Mouse (Mus musculus) naive thymus-derived CD4-positive, alpha-beta T cell, adult 2 months (primary cell): ENCODE measurements around the gene Nmt1.

Source experiments
- DNase-seq: peaks from one replicate; pipeline ENCODE4 v3.0.0-alpha.2; 2011; ENCODE audit warnings: low read depth

Gene Nmt1

GRCm38 (mm10) chr11:103043982-103044381 is 16.0 kb downstream of the Nmt1 start:
- no peak for DNase-seq

GRCm38 (mm10) chr11:103046286-103046685 is 18.3 kb downstream of the Nmt1 start:
- DNase-seq = no peak

- DNase-seq = no peak
These were observed 21.6 kb downstream of the Nmt1 start for GRCm38 (mm10) chr11:103049611-103050010.

GRCm38 (mm10) chr11:103050153-103050552 is 22.2 kb downstream of the Nmt1 start:
- no peak for DNase-seq

- DNase-seq = no peak
These were observed 23.3 kb downstream of the Nmt1 start for GRCm38 (mm10) chr11:103051249-103051691.

GRCm38 (mm10) chr11:103052078-103052477 is 24.1 kb downstream of the Nmt1 start:
- DNase-seq = no peak

- no peak for DNase-seq
These were observed 25.4 kb downstream of the Nmt1 start for GRCm38 (mm10) chr11:103053191-103054076.

GRCm38 (mm10) chr11:103054798-103055197 is 26.8 kb downstream of the Nmt1 start:
- DNase-seq = peak; percentile 85

- DNase-seq = no peak
These were observed 28.6 kb downstream of the Nmt1 start for GRCm38 (mm10) chr11:103056636-103057035.

- no peak for DNase-seq
These were observed 30.6 kb downstream of the Nmt1 start for GRCm38 (mm10) chr11:103058499-103059085.

GRCm38 (mm10) chr11:103066191-103067050 is 38.4 kb downstream of the Nmt1 start:
- DNase-seq = no peak

- no peak for DNase-seq
These were observed 39.0 kb downstream of the Nmt1 start for GRCm38 (mm10) chr11:103067051-103067361.

GRCm38 (mm10) chr11:103067457-103068001 is 39.5 kb downstream of the Nmt1 start:
- no peak for DNase-seq

- DNase-seq = no peak
These were observed 40.3 kb downstream of the Nmt1 start for GRCm38 (mm10) chr11:103068272-103068671.

GRCm38 (mm10) chr11:103068884-103069283 is 40.9 kb downstream of the Nmt1 start:
- no peak for DNase-seq

- DNase-seq = no peak
These were observed 41.7 kb downstream of the Nmt1 start for GRCm38 (mm10) chr11:103069731-103070130.

- no peak for DNase-seq
These were observed 42.4 kb downstream of the Nmt1 start for GRCm38 (mm10) chr11:103070322-103070880.

- DNase-seq = no peak
These were observed 45.7 kb downstream of the Nmt1 start for GRCm38 (mm10) chr11:103073671-103074070.

- DNase-seq = no peak
These were observed 46.2 kb downstream of the Nmt1 start for GRCm38 (mm10) chr11:103074121-103074650.

GRCm38 (mm10) chr11:103074796-103075323 is 46.9 kb downstream of the Nmt1 start:
- no peak for DNase-seq

GRCm38 (mm10) chr11:103076010-103076409 is 48.0 kb downstream of the Nmt1 start:
- no peak for DNase-seq
